Mouse (Mus musculus) heart, postnatal 0 days (tissue): Measurements from ENCODE around the gene Frrs1l.

Experiments used
- CTCF ChIP-seq: IDR thresholded peaks from 2 replicates; pipeline ENCODE4 v1.5.1; 2016; ENCODE audit warnings: antibody characterized with exemption, control low read depth, low read depth
- EP300 ChIP-seq: IDR thresholded peaks from 2 replicates; pipeline ENCODE4 v1.6.1; 2016; ENCODE audit warnings: antibody characterized with exemption, low read depth

- TF ChIP-seq CTCF (no peak; the same call in 1 of the 2 replicates), EP300 (no peak)
Observed at GRCm38 (mm10) chr4:56946641-56947640, 43.2 kb downstream of the Frrs1l start, which contains the start of gene Tmem245.
